Mouse (Mus musculus) forebrain, embryonic 15.5 days (tissue): Measurements from ENCODE around the gene Kif26b. TPM values are rescaled to one million over a fixed set of nuclear protein-coding genes. Genes with fewer than 3 reads are reported as not detected.

Experiments
- ATAC-seq: fragments of 200-750 bp; cut with Nextera tagmentation; replicated peaks from 2 replicates; pipeline ENCODE4 v1.8.0; 2017; ENCODE audit warnings: mild to moderate bottlenecking, moderate TSS enrichment, moderate library complexity
- H3K27ac ChIP-seq: fragments of 300-500 bp; sonication (generic); replicated peaks from 2 replicates; pipeline ENCODE4 v1.5.1; 2015; ENCODE audit warnings: mild to moderate bottlenecking, inconsistent platforms
- H3K27me3 ChIP-seq: fragments of 300-500 bp; sonication (generic); 2 replicates; pipeline ENCODE4 v1.6.1; 2015; ENCODE audit warnings: inconsistent platforms
- H3K36me3 ChIP-seq: fragments of 300-500 bp; sonication (generic); 2 replicates; pipeline ENCODE4 v1.6.1; 2015; ENCODE audit warnings: mild to moderate bottlenecking, inconsistent platforms
- H3K4me1 ChIP-seq: fragments of 300-500 bp; sonication (generic); 2 replicates; pipeline ENCODE4 v1.6.1; 2015; ENCODE audit warnings: inconsistent platforms
- H3K4me2 ChIP-seq: fragments of 300-500 bp; sonication (generic); replicated peaks from 2 replicates; pipeline ENCODE4 v1.6.1; 2015; ENCODE audit warnings: mild to moderate bottlenecking, inconsistent platforms
- H3K4me3 ChIP-seq: fragments of 300-500 bp; sonication (generic); 2 replicates; pipeline ENCODE4 v1.5.1; 2015; ENCODE audit warnings: mild to moderate bottlenecking, inconsistent platforms
- H3K9ac ChIP-seq: fragments of 300-500 bp; sonication (generic); replicated peaks from 2 replicates; pipeline ENCODE4 v1.6.1; 2015; ENCODE audit warnings: mild to moderate bottlenecking, inconsistent platforms
- H3K9me3 ChIP-seq: fragments of 300-500 bp; sonication (generic); 2 replicates; pipeline ENCODE4 v1.6.1; 2016; ENCODE audit warnings: inconsistent platforms
- whole genome bisulfite sequencing: fragments of 180-500 bp; shearing (Covaris S2); methylation state at CpG from one replicate; pipeline ENCODE4 v1.1.7; 2015; ENCODE audit warnings: mixed read lengths; 5-methylcytosine and 5-hydroxymethylcytosine counted together
- polyA plus RNA-seq: library from polyadenylated mRNA; unstranded; fragments of >200 nt; fragmentation: Nextera tagmentation; extraction: Ambion mirVana; gene quantifications from 2 replicates; pipeline ENCODE4 v1.2.1, GENCODE M21; 2015

Kif26b gene
- polyA plus RNA-seq, 1 experiment from 2014 or later: 4.3 TPM

GRCm38 (mm10) chr1:178784043-178784442 is 255.1 kb downstream of the Kif26b start:
- Histone ChIP-seq H3K9ac (no peak overlapping the region), H3K36me3 (no peaks in the 10 kb centered on the region), H3K4me3 (no peak overlapping the region), H3K4me2 (no peak overlapping the region), H3K27ac (no peak overlapping the region), H3K4me1 (no peaks in the 10 kb centered on the region), H3K9me3 (no peaks in the 10 kb centered on the region), H3K27me3 (no peaks in the 10 kb centered on the region)
- 95% methylated on average over 6 of the region's 6 CpGs for WGBS
- no peak for ATAC-seq

- no peaks in the 10 kb centered on the region for H3K27me3 ChIP-seq
- no peak overlapping the region for H3K4me3 ChIP-seq
- no peaks in the 10 kb centered on the region for H3K9me3 ChIP-seq
- H3K9ac ChIP-seq: no peak overlapping the region
- H3K36me3 ChIP-seq: no peaks in the 10 kb centered on the region
- H3K4me1 ChIP-seq: 0 out of 2 replicates have a peak, but pooled peaks cover 14% of the 10 kb centered on the region
- 66% methylated on average over 1 of the region's 1 CpGs for WGBS
- no peak overlapping the region for H3K4me2 ChIP-seq
- no peak for ATAC-seq
- no peak overlapping the region for H3K27ac ChIP-seq
Measured at GRCm38 (mm10) chr1:178791266-178791665, 262.3 kb downstream of the Kif26b start.

GRCm38 (mm10) chr1:178792726-178793125 is 263.8 kb downstream of the Kif26b start:
- Histone ChIP-seq H3K9me3 (no peaks in the 10 kb centered on the region), H3K9ac (no peak overlapping the region), H3K27ac (no peak overlapping the region), H3K27me3 (no peaks in the 10 kb centered on the region), H3K36me3 (no peaks in the 10 kb centered on the region), H3K4me2 (no peak overlapping the region), H3K4me1 (0 out of 2 replicates have a peak, but pooled peaks cover 14% of the 10 kb centered on the region), H3K4me3 (no peak overlapping the region)
- ATAC-seq: no peak
- 96% methylated on average over 5 of the region's 5 CpGs for WGBS

GRCm38 (mm10) chr1:178794866-178795265 is 265.9 kb downstream of the Kif26b start:
- H3K27me3 ChIP-seq: no peaks in the 10 kb centered on the region
- H3K4me3 ChIP-seq: no peak overlapping the region
- no peak overlapping the region for H3K4me2 ChIP-seq
- H3K4me1 ChIP-seq: peaks cover 28% of the 10 kb centered on the region
- 93% methylated on average over 7 of the region's 7 CpGs for WGBS
- no peak overlapping the region for H3K9ac ChIP-seq
- no peak overlapping the region for H3K27ac ChIP-seq
- ATAC-seq: no peak
- no peaks in the 10 kb centered on the region for H3K9me3 ChIP-seq
- H3K36me3 ChIP-seq: no peaks in the 10 kb centered on the region

GRCm38 (mm10) chr1:178797388-178797787 is 268.5 kb downstream of the Kif26b start:
- Histone ChIP-seq H3K9me3 (no peaks in the 10 kb centered on the region), H3K9ac (no peak overlapping the region), H3K4me2 (no peak overlapping the region), H3K27me3 (no peaks in the 10 kb centered on the region), H3K4me3 (no peak overlapping the region), H3K36me3 (no peaks in the 10 kb centered on the region), H3K4me1 (peaks cover 17% of the 10 kb centered on the region), H3K27ac (no peak overlapping the region)
- WGBS: 96% methylated on average over 2 of the region's 2 CpGs
- no peak for ATAC-seq

GRCm38 (mm10) chr1:178798333-178798732 is 269.4 kb downstream of the Kif26b start:
- Histone ChIP-seq H3K36me3 (no peaks in the 10 kb centered on the region), H3K9ac (0 out of 2 replicates have a peak overlapping the region, but pooled peaks have one; percentile 10), H3K27ac (no peak overlapping the region), H3K4me2 (peak overlapping the region; percentile 27; the same call in 1 of the 2 replicates), H3K9me3 (no peaks in the 10 kb centered on the region), H3K4me1 (peaks cover 17% of the 10 kb centered on the region), H3K27me3 (no peaks in the 10 kb centered on the region), H3K4me3 (no peak overlapping the region)
- WGBS: 9% methylated on average over 5 of the region's 5 CpGs
- ATAC-seq: 0 out of 2 replicates have a peak, but pooled peaks have one; percentile 60

GRCm38 (mm10) chr1:178798886-178799285 is 270.0 kb downstream of the Kif26b start:
- H3K4me1 ChIP-seq: peaks cover 17% of the 10 kb centered on the region
- ATAC-seq: no peak
- 66% methylated on average over 8 of the region's 8 CpGs for WGBS
- no peak overlapping the region for H3K27ac ChIP-seq
- no peaks in the 10 kb centered on the region for H3K36me3 ChIP-seq
- 0 out of 2 replicates have a peak overlapping the region, but pooled peaks have one; percentile 27 for H3K4me2 ChIP-seq
- no peaks in the 10 kb centered on the region for H3K27me3 ChIP-seq
- no peaks in the 10 kb centered on the region for H3K9me3 ChIP-seq
- no peak overlapping the region for H3K9ac ChIP-seq
- H3K4me3 ChIP-seq: no peak overlapping the region

GRCm38 (mm10) chr1:178799836-178800552 is 271.1 kb downstream of the Kif26b start:
- 56% methylated on average over 11 of the region's 11 CpGs for WGBS
- H3K4me3 ChIP-seq: no peak overlapping the region
- H3K27ac ChIP-seq: no peak overlapping the region
- no peaks in the 10 kb centered on the region for H3K36me3 ChIP-seq
- no peaks in the 10 kb centered on the region for H3K27me3 ChIP-seq
- ATAC-seq: no peak
- peaks cover 17% of the 10 kb centered on the region for H3K4me1 ChIP-seq
- no peaks in the 10 kb centered on the region for H3K9me3 ChIP-seq
- H3K9ac ChIP-seq: no peak overlapping the region
- no peak overlapping the region for H3K4me2 ChIP-seq

- peak; percentile 53; the same call in 1 of the 2 replicates for ATAC-seq
- no peak overlapping the region for H3K9ac ChIP-seq
Measured at GRCm38 (mm10) chr1:178803155-178803554, 274.2 kb downstream of the Kif26b start.

GRCm38 (mm10) chr1:178817476-178817875 is 288.6 kb downstream of the Kif26b start:
- peaks cover 13% of the 10 kb centered on the region for H3K4me1 ChIP-seq
- H3K9ac ChIP-seq: no peak overlapping the region
- H3K27me3 ChIP-seq: no peaks in the 10 kb centered on the region
- no peak overlapping the region for H3K4me3 ChIP-seq
- no peak overlapping the region for H3K27ac ChIP-seq
- no peak for ATAC-seq
- 88% methylated on average over 6 of the region's 6 CpGs for WGBS
- no peaks in the 10 kb centered on the region for H3K9me3 ChIP-seq
- H3K36me3 ChIP-seq: no peaks in the 10 kb centered on the region
- H3K4me2 ChIP-seq: no peak overlapping the region

More at GRCm38 (mm10) chr1:178803155-178803554, 274.2 kb downstream of the Kif26b start:
- Histone ChIP-seq H3K27me3 (no peaks in the 10 kb centered on the region), H3K4me3 (no peak overlapping the region), H3K36me3 (no peaks in the 10 kb centered on the region), H3K4me1 (peaks cover 17% of the 10 kb centered on the region), H3K27ac (no peak overlapping the region), H3K4me2 (no peak overlapping the region), H3K9me3 (no peaks in the 10 kb centered on the region)
- WGBS: 26% methylated on average over 3 of the region's 3 CpGs

- no peak overlapping the region for H3K27ac ChIP-seq
- H3K4me2 ChIP-seq: no peak overlapping the region
- no peaks in the 10 kb centered on the region for H3K9me3 ChIP-seq
- no peak for ATAC-seq
- no peak overlapping the region for H3K4me3 ChIP-seq
- H3K4me1 ChIP-seq: peaks cover 13% of the 10 kb centered on the region
- WGBS: 86% methylated on average over 7 of the region's 7 CpGs
- no peaks in the 10 kb centered on the region for H3K27me3 ChIP-seq
- H3K9ac ChIP-seq: no peak overlapping the region
- H3K36me3 ChIP-seq: no peaks in the 10 kb centered on the region
Measured at GRCm38 (mm10) chr1:178819060-178819459, 290.1 kb downstream of the Kif26b start.

- Histone ChIP-seq H3K27me3 (no peaks in the 10 kb centered on the region), H3K4me3 (no peak overlapping the region), H3K4me1 (peaks cover 13% of the 10 kb centered on the region), H3K27ac (no peak overlapping the region), H3K9ac (no peak overlapping the region), H3K9me3 (no peaks in the 10 kb centered on the region), H3K4me2 (no peak overlapping the region), H3K36me3 (no peaks in the 10 kb centered on the region)
- no peak for ATAC-seq
- 79% methylated on average over 3 of the region's 3 CpGs for WGBS
Measured at GRCm38 (mm10) chr1:178820079-178820478, 291.2 kb downstream of the Kif26b start.
